Mouse (Mus musculus) 3T3-L1 (cell line): ENCODE measurements around the gene Ppp1r12a.

Experiments
- DNase-seq: peaks from one replicate; pipeline ENCODE4 v3.0.0-alpha.2; 2015; ENCODE audit warnings: low read depth, low spot score

Gene Ppp1r12a

GRCm38 (mm10) chr10:108162297-108163020 is 466 bp downstream of the Ppp1r12a start:
- DNase-seq: no peak

GRCm38 (mm10) chr10:108163021-108163410 is 1.0 kb downstream of the Ppp1r12a start:
- DNase-seq: peak; percentile 42

- DNase-seq: peak; percentile 18
Measured at GRCm38 (mm10) chr10:108163451-108163850, 1.5 kb downstream of the Ppp1r12a start.

GRCm38 (mm10) chr10:108167823-108168222 is 5.8 kb downstream of the Ppp1r12a start:
- no peak for DNase-seq

- DNase-seq: peak; percentile 46
Measured at GRCm38 (mm10) chr10:108170818-108171217, 8.8 kb downstream of the Ppp1r12a start.

GRCm38 (mm10) chr10:108171637-108172036 is 9.6 kb downstream of the Ppp1r12a start:
- no peak for DNase-seq

GRCm38 (mm10) chr10:108172817-108173563 is 11.0 kb downstream of the Ppp1r12a start:
- peak; percentile 90 for DNase-seq

GRCm38 (mm10) chr10:108174107-108174506 is 12.1 kb downstream of the Ppp1r12a start:
- no peak for DNase-seq

GRCm38 (mm10) chr10:108175885-108176284 is 13.9 kb downstream of the Ppp1r12a start:
- DNase-seq: no peak

- no peak for DNase-seq
Measured at GRCm38 (mm10) chr10:108178285-108178848, 16.4 kb downstream of the Ppp1r12a start.

- no peak for DNase-seq
Measured at GRCm38 (mm10) chr10:108179404-108179803, 17.4 kb downstream of the Ppp1r12a start.

- no peak for DNase-seq
Measured at GRCm38 (mm10) chr10:108180313-108180712, 18.3 kb downstream of the Ppp1r12a start.

- DNase-seq: no peak
Measured at GRCm38 (mm10) chr10:108181893-108182292, 19.9 kb downstream of the Ppp1r12a start.

- DNase-seq: no peak
Measured at GRCm38 (mm10) chr10:108182386-108182785, 20.4 kb downstream of the Ppp1r12a start.

GRCm38 (mm10) chr10:108184763-108185162 is 22.8 kb downstream of the Ppp1r12a start:
- peak; percentile 68 for DNase-seq

GRCm38 (mm10) chr10:108185265-108185664 is 23.3 kb downstream of the Ppp1r12a start:
- DNase-seq: peak; percentile 74

GRCm38 (mm10) chr10:108189303-108189702 is 27.3 kb downstream of the Ppp1r12a start:
- no peak for DNase-seq

GRCm38 (mm10) chr10:108189986-108190385 is 28.0 kb downstream of the Ppp1r12a start:
- DNase-seq: no peak

GRCm38 (mm10) chr10:108190626-108191025 is 28.6 kb downstream of the Ppp1r12a start:
- DNase-seq: peak; percentile 34

GRCm38 (mm10) chr10:108191381-108191787 is 29.4 kb downstream of the Ppp1r12a start:
- DNase-seq: no peak

GRCm38 (mm10) chr10:108192306-108192705 is 30.3 kb downstream of the Ppp1r12a start:
- no peak for DNase-seq

- DNase-seq: no peak
Measured at GRCm38 (mm10) chr10:108196124-108196523, 34.1 kb downstream of the Ppp1r12a start.

GRCm38 (mm10) chr10:108197498-108197897 is 35.5 kb downstream of the Ppp1r12a start:
- no peak for DNase-seq
